Mouse (Mus musculus) lung, embryonic 14.5 days (tissue): ENCODE data around the gene Gsk3a. TPM values are rescaled to one million over a fixed set of nuclear protein-coding genes. Genes with fewer than 3 reads are reported as not detected.

Source experiments
- ATAC-seq: fragments of 200-750 bp; cut with Nextera tagmentation; 2 replicates; pipeline ENCODE4 v1.8.0; 2017; ENCODE audit warnings: mild to moderate bottlenecking, moderate TSS enrichment, moderate library complexity; ENCODE audit not compliant: insufficient read depth
- DNase-seq: peaks from one replicate; pipeline ENCODE4 v3.0.0-alpha.2; 2015
- H3K27ac ChIP-seq: fragments of 300-500 bp; sonication (generic); 2 replicates; pipeline ENCODE4 v1.5.1; 2014; ENCODE audit warnings: low read depth, mild to moderate bottlenecking, moderate library complexity
- H3K27me3 ChIP-seq: fragments of 300-500 bp; sonication (generic); 2 replicates; pipeline ENCODE4 v1.6.1; 2014; ENCODE audit warnings: low read length, control low read depth; ENCODE audit not compliant: insufficient read depth
- H3K36me3 ChIP-seq: fragments of 300-500 bp; sonication (generic); 2 replicates; pipeline ENCODE4 v1.6.1; 2014; ENCODE audit warnings: control low read depth; ENCODE audit not compliant: insufficient read depth
- H3K4me1 ChIP-seq: fragments of 300-500 bp; sonication (generic); 2 replicates; pipeline ENCODE4 v1.6.1; 2014; ENCODE audit warnings: antibody characterized with exemption, control low read depth; ENCODE audit not compliant: insufficient read depth
- H3K4me2 ChIP-seq: fragments of 300-500 bp; sonication (generic); 2 replicates; pipeline ENCODE4 v1.6.1; 2014; ENCODE audit warnings: mild to moderate bottlenecking
- H3K4me3 ChIP-seq: fragments of 300-500 bp; sonication (generic); 2 replicates; pipeline ENCODE4 v1.5.1; 2014; ENCODE audit warnings: low read depth, low read length
- H3K9ac ChIP-seq: fragments of 300-500 bp; sonication (generic); 2 replicates; pipeline ENCODE4 v1.6.1; 2014
- H3K9me3 ChIP-seq: fragments of 300-500 bp; sonication (generic); 2 replicates; pipeline ENCODE4 v1.6.1; 2016; ENCODE audit warnings: low read depth, low read length, control low read depth
- CTCF ChIP-seq: IDR thresholded peaks from 2 replicates; pipeline ENCODE4 v1.5.1; 2016; ENCODE audit warnings: antibody characterized with exemption, low read depth
- WGBS: fragments of 180-500 bp; shearing (Covaris S2); extraction: QIAGEN DNeasy Blood & Tissue Kit; methylation state at CpG from one replicate; pipeline ENCODE4 v1.1.7; 2014; 5-methylcytosine and 5-hydroxymethylcytosine counted together
- polyA plus RNA-seq: library from polyadenylated mRNA; unstranded; fragments of >200 nt; fragmentation: Nextera tagmentation; extraction: Ambion mirVana; gene quantifications from 2 replicates; pipeline ENCODE4 v1.2.1, GENCODE M21; 2014

Gsk3a gene
- polyA plus RNA-seq, 1 experiment from 2014 or later = 14.9 TPM

DNA sequence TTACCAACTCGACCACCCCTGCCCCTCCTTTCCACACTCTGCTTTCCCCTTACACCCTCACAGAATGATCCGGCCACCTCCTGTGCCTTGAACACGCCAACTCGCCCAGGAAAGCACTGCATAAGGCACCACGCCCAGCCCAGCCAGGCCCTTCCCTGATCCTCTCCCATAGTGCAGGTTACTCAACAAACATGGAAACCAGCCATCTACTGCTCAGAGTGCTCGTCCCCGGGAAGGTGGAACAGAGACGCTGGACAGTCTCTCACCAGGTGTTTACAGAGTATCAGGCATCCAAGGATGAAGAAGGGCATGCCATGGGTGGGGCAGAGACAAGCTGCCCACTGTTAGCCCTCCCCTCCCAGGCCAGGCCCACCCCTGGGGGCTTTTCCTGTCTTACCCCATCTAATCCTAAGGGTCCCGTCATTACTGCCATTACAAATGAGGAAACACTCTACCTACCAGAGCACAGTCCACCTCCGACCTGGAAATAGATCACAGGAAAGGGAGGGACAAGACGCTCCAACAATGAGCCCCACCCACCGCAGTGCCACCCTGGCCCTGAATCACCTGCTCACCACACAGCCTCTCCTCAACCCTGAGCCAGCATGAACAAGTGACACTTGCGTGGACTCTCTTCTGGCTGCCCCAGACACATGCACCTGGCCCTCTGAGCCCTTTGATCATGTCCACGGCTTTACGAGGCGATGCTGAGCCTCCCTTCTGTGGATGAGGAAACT lies 31.4 kb downstream of the Gsk3a start:
- no peak overlapping the region for H3K9ac ChIP-seq
- no peak overlapping the region for H3K4me3 ChIP-seq
- TF ChIP-seq CTCF = no peak
- no peak overlapping the region for H3K27ac ChIP-seq
- peaks cover 11% of the 10 kb centered on the region; the same call in 1 of the 2 replicates for H3K36me3 ChIP-seq
- H3K27me3 ChIP-seq = no peaks in the 10 kb centered on the region
- H3K4me2 ChIP-seq = no peak overlapping the region
- no peak for ATAC-seq
- no peaks in the 10 kb centered on the region for H3K9me3 ChIP-seq
- H3K4me1 ChIP-seq = no peaks in the 10 kb centered on the region
- WGBS = 80% methylated on average over 16 of the region's 16 CpGs
- no peak for DNase-seq

DNA sequence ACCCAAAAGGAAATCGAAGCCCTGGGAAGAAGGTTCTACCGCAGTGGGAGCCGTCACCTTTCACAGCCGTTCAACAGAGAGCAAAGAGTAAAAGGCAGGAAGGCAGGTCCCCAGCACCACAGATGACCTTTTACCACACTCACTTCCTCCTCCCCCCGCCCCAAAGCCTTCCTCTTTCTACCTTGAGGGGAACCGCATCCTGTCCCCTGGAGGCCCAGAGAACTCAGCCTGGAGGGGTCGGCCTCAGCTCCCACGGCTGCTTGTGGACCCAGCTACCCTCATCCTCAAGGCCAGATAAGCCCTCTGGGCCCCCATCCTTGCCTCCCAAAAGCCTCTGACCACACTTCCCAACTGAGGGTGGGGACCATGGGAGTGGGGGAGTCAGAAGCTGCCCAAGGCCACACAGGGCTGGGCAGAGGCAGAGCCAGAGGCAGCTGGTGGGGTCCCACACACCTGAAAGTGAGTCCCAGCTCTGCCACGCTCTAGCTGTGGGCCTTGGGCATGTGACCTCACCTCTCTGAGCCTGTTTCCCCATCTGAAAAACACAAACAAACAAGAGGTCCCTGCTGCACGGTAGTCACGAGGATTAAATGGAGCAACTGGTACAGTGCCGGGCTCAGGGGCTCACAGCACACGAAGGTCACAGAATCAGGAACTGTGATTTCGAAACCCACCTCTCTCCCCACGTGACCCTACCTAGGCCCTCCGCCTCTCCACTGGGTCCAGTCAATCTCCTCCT lies 32.1 kb downstream of the Gsk3a start:
- Histone ChIP-seq H3K4me3 (no peak overlapping the region), H3K9ac (no peak overlapping the region), H3K4me2 (no peak overlapping the region), H3K27ac (no peak overlapping the region), H3K9me3 (no peaks in the 10 kb centered on the region), H3K4me1 (no peaks in the 10 kb centered on the region), H3K27me3 (no peaks in the 10 kb centered on the region), H3K36me3 (peaks cover 11% of the 10 kb centered on the region; the same call in 1 of the 2 replicates)
- no peak for DNase-seq
- no peak for ATAC-seq
- WGBS = 72% methylated on average over 16 of the region's 16 CpGs
- no peak for TF ChIP-seq CTCF

DNA sequence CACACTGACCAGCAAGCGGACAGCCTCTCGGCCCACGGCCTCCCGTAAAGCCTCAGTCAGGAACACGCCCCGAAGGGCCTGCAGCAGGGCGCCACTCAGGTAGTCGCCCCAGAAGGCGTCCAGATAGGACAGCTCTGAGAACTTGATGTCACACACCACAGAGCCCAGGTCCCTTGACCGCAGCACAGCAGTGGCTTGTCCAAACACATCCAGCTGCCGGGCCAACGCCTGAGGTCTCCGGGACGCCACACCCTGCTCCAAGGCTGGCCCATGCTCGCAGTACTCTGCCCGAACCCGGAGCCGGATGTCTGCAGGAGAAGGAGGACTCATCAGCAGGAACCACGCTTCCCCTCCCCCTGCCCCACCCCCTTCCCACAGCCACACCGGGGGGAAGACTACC lies 34.0 kb downstream of the Gsk3a start:
- TF ChIP-seq CTCF = no peak
- Histone ChIP-seq H3K9ac (no peak overlapping the region), H3K36me3 (peaks cover 11% of the 10 kb centered on the region; the same call in 1 of the 2 replicates), H3K27ac (no peak overlapping the region), H3K9me3 (no peaks in the 10 kb centered on the region), H3K4me2 (no peak overlapping the region), H3K27me3 (no peaks in the 10 kb centered on the region), H3K4me1 (no peaks in the 10 kb centered on the region), H3K4me3 (no peak overlapping the region)
- ATAC-seq (no peak), DNase-seq (no peak)
- 83% methylated on average over 20 of the region's 20 CpGs for WGBS

DNA sequence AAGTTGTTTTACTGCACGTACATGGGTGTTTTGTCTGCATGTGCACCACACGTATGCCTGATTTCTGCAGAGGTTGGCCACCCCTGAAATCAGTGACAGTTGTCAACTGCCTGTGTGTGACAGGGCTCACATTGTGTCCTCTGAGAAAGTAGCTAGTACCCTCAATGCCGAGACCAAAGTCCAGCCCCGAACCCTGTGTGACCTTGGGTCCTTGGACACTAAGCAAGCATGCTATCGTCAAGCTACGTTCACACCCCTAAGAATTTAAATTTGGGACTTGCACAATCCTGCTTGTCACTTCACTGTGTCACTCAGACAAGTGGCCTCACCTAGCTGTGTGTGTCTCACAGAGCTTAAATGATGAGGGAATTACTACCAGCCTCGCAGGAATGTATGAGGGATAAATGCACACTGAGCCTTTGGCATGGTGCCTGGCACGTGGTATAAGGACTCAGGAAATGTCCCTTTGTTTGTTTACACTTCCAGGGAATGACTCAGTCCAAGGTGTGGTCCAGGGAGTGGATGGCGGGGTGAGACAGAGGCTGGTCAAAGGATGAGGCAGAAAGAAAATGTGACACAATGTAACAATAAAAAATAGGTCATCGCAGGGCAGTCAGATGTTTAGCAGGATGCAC lies 40.1 kb downstream of the Gsk3a start:
- peak; percentile 35; the same call in 1 of the 2 replicates for ATAC-seq
- TF ChIP-seq CTCF = no peak

DNA sequence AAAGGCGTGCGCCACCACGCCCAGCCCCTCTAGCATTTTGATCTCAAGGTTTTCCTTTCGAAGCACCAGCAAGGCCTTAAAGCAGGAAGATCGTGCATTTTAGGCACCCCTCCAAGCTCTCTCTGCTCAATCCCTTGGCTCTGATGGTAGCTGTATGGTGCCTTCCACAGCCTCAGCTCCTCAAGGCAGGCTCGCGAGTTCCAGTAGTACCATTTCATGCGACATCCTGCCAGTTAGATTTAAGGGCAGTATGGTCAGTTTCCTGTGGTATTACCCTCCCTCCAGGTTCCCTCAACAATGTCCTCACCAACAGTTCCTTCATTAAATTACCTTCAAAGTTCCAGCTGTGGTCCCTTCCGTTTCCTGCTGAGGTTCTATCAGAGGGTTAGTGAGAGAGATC lies 41.5 kb downstream of the Gsk3a start:
- TF ChIP-seq CTCF = no peak
- no peak overlapping the region for H3K27ac ChIP-seq
- no peaks in the 10 kb centered on the region for H3K9me3 ChIP-seq
- no peaks in the 10 kb centered on the region for H3K27me3 ChIP-seq
- no peaks in the 10 kb centered on the region for H3K36me3 ChIP-seq
- 80% methylated on average over 9 of the region's 9 CpGs for WGBS
- no peak overlapping the region for H3K4me2 ChIP-seq
- H3K4me1 ChIP-seq = no peaks in the 10 kb centered on the region; the same call in 1 of the 2 replicates
- no peak overlapping the region for H3K4me3 ChIP-seq
- no peak overlapping the region for H3K9ac ChIP-seq
- no peak for DNase-seq
- ATAC-seq = no peak

More for the DNA sequence above, 40.1 kb downstream of the Gsk3a start:
- Histone ChIP-seq H3K9me3 (no peaks in the 10 kb centered on the region), H3K27ac (no peak overlapping the region), H3K4me1 (no peaks in the 10 kb centered on the region; the same call in 1 of the 2 replicates), H3K4me2 (no peak overlapping the region), H3K9ac (no peak overlapping the region), H3K36me3 (peaks cover 3% of the 10 kb centered on the region; the same call in 1 of the 2 replicates), H3K27me3 (no peaks in the 10 kb centered on the region), H3K4me3 (no peak overlapping the region)
- peak; percentile 75 for DNase-seq
- 40% methylated on average over 10 of the region's 10 CpGs for WGBS

DNA sequence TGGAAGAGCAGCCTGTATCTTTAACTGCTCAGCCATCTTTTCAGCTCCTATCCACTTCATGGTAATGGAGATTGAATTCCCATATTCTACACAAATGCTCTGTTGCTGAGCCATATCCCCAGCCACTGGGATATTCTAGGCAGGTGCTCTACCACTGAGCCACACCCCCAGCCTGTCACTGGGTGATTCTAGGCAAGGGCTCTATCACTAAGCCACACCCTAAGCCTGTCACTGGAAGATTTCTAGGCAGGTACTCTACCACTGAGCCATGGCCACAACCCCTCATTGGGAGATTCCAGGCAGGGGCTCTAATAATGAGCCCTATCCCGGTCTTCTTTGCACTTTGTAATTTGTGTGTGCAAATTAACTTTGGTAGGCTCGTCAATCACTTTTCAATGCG lies 42.5 kb downstream of the Gsk3a start:
- H3K4me3 ChIP-seq = no peak overlapping the region
- DNase-seq (no peak), ATAC-seq (no peak)
- H3K9ac ChIP-seq = no peak overlapping the region
- H3K4me2 ChIP-seq = no peak overlapping the region
- no peaks in the 10 kb centered on the region for H3K36me3 ChIP-seq
- TF ChIP-seq CTCF = no peak
- no peaks in the 10 kb centered on the region for H3K27me3 ChIP-seq
- H3K4me1 ChIP-seq = no peaks in the 10 kb centered on the region; the same call in 1 of the 2 replicates
- WGBS = 69% methylated on average over 3 of the region's 3 CpGs
- H3K27ac ChIP-seq = no peak overlapping the region
- no peaks in the 10 kb centered on the region for H3K9me3 ChIP-seq

DNA sequence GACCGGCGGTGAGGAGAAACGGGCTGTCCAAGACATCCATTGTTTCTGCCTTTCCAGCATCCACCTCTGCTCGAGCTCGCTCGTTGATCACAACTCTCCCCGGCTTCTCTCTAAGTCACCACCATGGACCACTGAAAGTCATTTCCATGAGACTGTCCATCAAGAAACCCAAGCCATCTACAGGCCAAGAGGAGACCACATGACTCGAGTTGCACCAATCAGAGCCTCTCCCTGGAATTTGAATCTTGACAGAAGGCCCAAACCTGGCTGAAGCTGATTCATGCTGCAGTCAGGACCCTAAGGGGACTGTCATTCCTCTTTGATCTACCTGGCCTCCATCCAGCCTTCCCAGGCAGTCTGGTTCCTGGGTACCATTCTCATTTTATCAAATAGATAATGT lies 45.5 kb downstream of the Gsk3a start:
- Histone ChIP-seq H3K27me3 (no peaks in the 10 kb centered on the region), H3K27ac (no peak overlapping the region), H3K4me1 (no peaks in the 10 kb centered on the region), H3K9me3 (no peaks in the 10 kb centered on the region), H3K9ac (no peak overlapping the region), H3K4me3 (no peak overlapping the region), H3K4me2 (no peak overlapping the region), H3K36me3 (no peaks in the 10 kb centered on the region)
- DNase-seq (no peak), ATAC-seq (no peak)
- 74% methylated on average over 8 of the region's 8 CpGs for WGBS
- TF ChIP-seq CTCF = no peak
